Mouse (Mus musculus): Measurements from ENCODE around the gene Rgsl1.

GRCm38 (mm10) chr1:153886024-153886633 lies 42.2 kb upstream of the Rgsl1 start:
- TF ChIP-seq CTCF (conservative IDR thresholded peaks at IDR 0.05; ENCODE audit: insufficient read depth, insufficient read length, low read depth, low read length): no peak
- no peak for TF ChIP-seq POLR2A (IDR thresholded peaks at IDR 0.05; ENCODE audit: low read depth, low read length)
